Mouse (Mus musculus) forebrain, embryonic 15.5 days (tissue): ENCODE results near the gene Tdrd9. TPM values are rescaled to one million over a fixed set of nuclear protein-coding genes. Genes with fewer than 3 reads are reported as not detected.

Source experiments
- ATAC-seq: fragments of 200-750 bp; cut with Nextera tagmentation; replicated peaks from 2 replicates; pipeline ENCODE4 v1.8.0; 2017; ENCODE audit warnings: mild to moderate bottlenecking, moderate TSS enrichment, moderate library complexity
- H3K27ac ChIP-seq: fragments of 300-500 bp; sonication (generic); replicated peaks from 2 replicates; pipeline ENCODE4 v1.5.1; 2015; ENCODE audit warnings: mild to moderate bottlenecking, inconsistent platforms
- H3K27me3 ChIP-seq: fragments of 300-500 bp; sonication (generic); 2 replicates; pipeline ENCODE4 v1.6.1; 2015; ENCODE audit warnings: inconsistent platforms
- H3K36me3 ChIP-seq: fragments of 300-500 bp; sonication (generic); 2 replicates; pipeline ENCODE4 v1.6.1; 2015; ENCODE audit warnings: mild to moderate bottlenecking, inconsistent platforms
- H3K4me1 ChIP-seq: fragments of 300-500 bp; sonication (generic); 2 replicates; pipeline ENCODE4 v1.6.1; 2015; ENCODE audit warnings: inconsistent platforms
- H3K4me2 ChIP-seq: fragments of 300-500 bp; sonication (generic); replicated peaks from 2 replicates; pipeline ENCODE4 v1.6.1; 2015; ENCODE audit warnings: mild to moderate bottlenecking, inconsistent platforms
- H3K4me3 ChIP-seq: fragments of 300-500 bp; sonication (generic); 2 replicates; pipeline ENCODE4 v1.5.1; 2015; ENCODE audit warnings: mild to moderate bottlenecking, inconsistent platforms
- H3K9ac ChIP-seq: fragments of 300-500 bp; sonication (generic); replicated peaks from 2 replicates; pipeline ENCODE4 v1.6.1; 2015; ENCODE audit warnings: mild to moderate bottlenecking, inconsistent platforms
- H3K9me3 ChIP-seq: fragments of 300-500 bp; sonication (generic); 2 replicates; pipeline ENCODE4 v1.6.1; 2016; ENCODE audit warnings: inconsistent platforms
- WGBS: fragments of 180-500 bp; shearing (Covaris S2); methylation state at CpG from one replicate; pipeline ENCODE4 v1.1.7; 2015; ENCODE audit warnings: mixed read lengths; 5-methylcytosine and 5-hydroxymethylcytosine counted together
- polyA plus RNA-seq: library from polyadenylated mRNA; unstranded; fragments of >200 nt; fragmentation: Nextera tagmentation; extraction: Ambion mirVana; gene quantifications from 2 replicates; pipeline ENCODE4 v1.2.1, GENCODE M21; 2015

The Tdrd9 gene
- polyA plus RNA-seq, 1 experiment from 2014 or later = 0.34 TPM

DNA sequence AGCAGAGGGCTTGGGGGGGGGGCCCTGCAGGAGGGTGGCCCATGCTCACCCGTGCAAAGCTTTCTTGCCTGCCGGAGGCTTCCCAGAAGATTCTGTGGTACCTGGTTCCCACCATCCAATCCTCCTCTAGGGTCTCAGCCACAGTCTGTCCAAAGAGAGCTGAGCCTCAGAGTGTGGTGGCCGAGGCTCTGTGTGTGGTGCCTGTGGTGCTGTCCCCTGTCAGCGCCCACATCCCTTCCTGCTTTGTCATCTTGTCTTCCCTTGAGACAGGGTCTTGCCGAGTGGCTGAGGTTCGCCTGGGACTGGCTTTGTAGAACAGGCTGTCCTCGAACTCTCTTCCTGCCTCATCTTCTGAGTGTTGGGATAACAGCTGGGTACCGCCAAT, 125.4 kb downstream of the Tdrd9 start:
- H3K9ac ChIP-seq = no peak overlapping the region
- ATAC-seq = no peak
- no peak overlapping the region for H3K27ac ChIP-seq
- no peaks in the 10 kb centered on the region for H3K9me3 ChIP-seq
- H3K4me3 ChIP-seq = no peak overlapping the region
- H3K4me2 ChIP-seq = no peak overlapping the region
- 81% methylated on average over 8 of the region's 8 CpGs for WGBS
- H3K4me1 ChIP-seq = no peaks in the 10 kb centered on the region
- no peaks in the 10 kb centered on the region for H3K36me3 ChIP-seq
- no peaks in the 10 kb centered on the region for H3K27me3 ChIP-seq

DNA sequence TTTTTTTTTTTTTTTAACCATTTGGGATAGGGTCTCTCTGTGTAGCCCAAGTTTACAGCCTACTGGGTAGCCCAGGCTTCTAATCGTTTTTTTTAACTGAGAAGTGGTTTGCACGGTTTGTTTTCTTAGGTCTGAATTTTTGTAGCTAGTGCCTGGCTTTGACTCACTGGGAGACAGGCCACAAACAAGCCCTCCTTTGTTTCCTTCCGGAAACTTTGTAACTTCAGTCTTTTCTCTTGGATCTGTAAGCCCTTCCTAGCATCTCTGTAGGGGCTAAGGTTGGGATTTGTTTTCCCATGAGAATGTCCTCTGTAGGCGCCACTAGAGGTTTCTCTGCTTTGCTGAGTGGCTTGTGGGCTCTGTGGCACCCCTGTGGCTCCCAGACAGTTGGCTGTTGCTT, 128.7 kb downstream of the Tdrd9 start:
- no peaks in the 10 kb centered on the region for H3K9me3 ChIP-seq

GRCm38 (mm10) chr12:112101045-112101444, 129.7 kb downstream of the Tdrd9 start:
- H3K4me1 ChIP-seq = no peaks in the 10 kb centered on the region
- no peaks in the 10 kb centered on the region for H3K27me3 ChIP-seq
- H3K27ac ChIP-seq = no peak overlapping the region
- no peaks in the 10 kb centered on the region for H3K36me3 ChIP-seq
- 57% methylated on average over 4 of the region's 4 CpGs for WGBS
- no peak for ATAC-seq
- no peak overlapping the region for H3K4me2 ChIP-seq
- no peaks in the 10 kb centered on the region for H3K9me3 ChIP-seq
- H3K9ac ChIP-seq = no peak overlapping the region
- H3K4me3 ChIP-seq = no peak overlapping the region

More for the DNA sequence above, 128.7 kb downstream of the Tdrd9 start:
- Histone ChIP-seq H3K9ac (no peak overlapping the region), H3K27me3 (no peaks in the 10 kb centered on the region), H3K4me2 (no peak overlapping the region), H3K4me1 (no peaks in the 10 kb centered on the region), H3K36me3 (no peaks in the 10 kb centered on the region), H3K4me3 (no peak overlapping the region), H3K27ac (no peak overlapping the region)
- WGBS = 47% methylated on average over 4 of the region's 4 CpGs
- ATAC-seq = no peak

DNA sequence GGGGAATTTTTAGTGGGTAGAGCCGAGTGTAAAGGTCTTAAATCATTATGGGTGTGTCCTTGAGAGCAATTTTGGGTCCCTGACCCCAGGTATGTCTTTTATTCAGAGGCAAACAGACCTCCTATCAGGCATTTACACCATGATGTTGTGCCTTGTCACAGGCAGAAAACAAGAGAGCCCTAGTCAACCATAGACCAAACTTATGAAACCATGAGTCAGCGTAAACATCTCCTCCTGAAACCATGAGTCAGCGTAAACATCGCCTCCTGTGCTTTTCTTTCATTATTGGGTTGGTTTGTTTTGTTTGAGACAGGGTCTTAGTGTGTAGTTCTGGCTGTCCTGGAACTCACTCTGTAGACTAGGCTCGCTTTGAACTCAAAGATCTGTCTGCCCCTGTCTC, 131.8 kb downstream of the Tdrd9 start:
- no peak for ATAC-seq
- H3K4me1 ChIP-seq = peaks cover 4% of the 10 kb centered on the region; the same call in 1 of the 2 replicates
- no peak overlapping the region for H3K4me3 ChIP-seq
- 87% methylated on average over 5 of the region's 5 CpGs for WGBS
- no peaks in the 10 kb centered on the region for H3K36me3 ChIP-seq
- no peak overlapping the region for H3K4me2 ChIP-seq
- no peak overlapping the region for H3K9ac ChIP-seq
- no peak overlapping the region for H3K27ac ChIP-seq
- H3K9me3 ChIP-seq = no peaks in the 10 kb centered on the region
- no peaks in the 10 kb centered on the region for H3K27me3 ChIP-seq

- WGBS = 90% methylated on average over 11 of the region's 11 CpGs
- Histone ChIP-seq H3K4me3 (no peak overlapping the region), H3K9me3 (no peaks in the 10 kb centered on the region), H3K4me1 (peaks cover 4% of the 10 kb centered on the region; the same call in 1 of the 2 replicates), H3K36me3 (no peaks in the 10 kb centered on the region), H3K4me2 (no peak overlapping the region), H3K9ac (no peak overlapping the region), H3K27ac (no peak overlapping the region), H3K27me3 (no peaks in the 10 kb centered on the region)
- ATAC-seq = no peak
These were observed 133.5 kb downstream of the Tdrd9 start for GRCm38 (mm10) chr12:112104890-112105289.

DNA sequence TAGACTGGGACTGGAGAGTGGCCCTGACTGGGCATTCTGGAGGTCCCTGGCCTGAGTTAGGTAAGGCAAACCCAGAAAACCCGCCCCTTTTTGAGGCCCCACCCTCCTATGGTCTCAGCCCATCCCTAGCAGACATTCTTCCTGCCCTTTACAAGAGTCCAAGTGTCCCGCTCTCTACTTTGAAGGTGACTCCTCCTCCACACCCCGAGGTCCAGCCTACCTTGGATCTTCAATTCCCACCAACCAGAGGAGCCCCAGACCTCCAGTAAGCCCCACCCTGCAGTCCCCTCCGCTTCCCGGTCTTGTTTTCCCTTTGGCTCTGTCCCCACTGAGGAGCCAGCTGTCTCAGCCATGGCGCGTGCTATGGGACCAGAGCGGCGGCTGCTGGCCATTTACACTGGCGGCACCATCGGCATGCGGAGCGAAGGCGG, 135.2 kb downstream of the Tdrd9 start, which contains the start of gene Aspg:
Gene Aspg, plus strand, starts transcription at position 139 of the 431 bp plus-strand sequence.
- Histone ChIP-seq H3K4me3 (no peak within 1 kb of the TSS), H3K4me1 (peaks cover 4% of the 10 kb centered on the region; the same call in 1 of the 2 replicates), H3K4me2 (no peak within 1 kb of the TSS), H3K36me3 (no peaks in the 10 kb centered on the region), H3K9me3 (no peaks in the 10 kb centered on the region), H3K9ac (no peak within 1 kb of the TSS), H3K27ac (no peak within 1 kb of the TSS), H3K27me3 (no peaks in the 10 kb centered on the region)
- ATAC-seq = no peak
- 3% methylated on average over 14 of the region's 14 CpGs for WGBS

GRCm38 (mm10) chr12:112107685-112108084, 136.3 kb downstream of the Tdrd9 start:
- 89% methylated on average over 8 of the region's 8 CpGs for WGBS

GRCm38 (mm10) chr12:112108696-112109445, 137.5 kb downstream of the Tdrd9 start:
- Histone ChIP-seq H3K4me3 (no peak overlapping the region), H3K4me1 (peaks cover 4% of the 10 kb centered on the region; the same call in 1 of the 2 replicates), H3K36me3 (no peaks in the 10 kb centered on the region), H3K4me2 (no peak overlapping the region), H3K27ac (no peak overlapping the region), H3K9me3 (no peaks in the 10 kb centered on the region), H3K9ac (no peak overlapping the region), H3K27me3 (no peaks in the 10 kb centered on the region)
- WGBS = 91% methylated on average over 11 of the region's 11 CpGs
- no peak for ATAC-seq

More at GRCm38 (mm10) chr12:112107685-112108084, 136.3 kb downstream of the Tdrd9 start:
- Histone ChIP-seq H3K27ac (no peak overlapping the region), H3K4me1 (peaks cover 4% of the 10 kb centered on the region; the same call in 1 of the 2 replicates), H3K4me3 (no peak overlapping the region), H3K9ac (no peak overlapping the region), H3K4me2 (no peak overlapping the region), H3K9me3 (no peaks in the 10 kb centered on the region), H3K36me3 (no peaks in the 10 kb centered on the region), H3K27me3 (no peaks in the 10 kb centered on the region)
- no peak for ATAC-seq

GRCm38 (mm10) chr12:112109701-112110100, 138.3 kb downstream of the Tdrd9 start:
- ATAC-seq = no peak
- Histone ChIP-seq H3K27ac (no peak overlapping the region), H3K4me1 (peaks cover 4% of the 10 kb centered on the region; the same call in 1 of the 2 replicates), H3K4me2 (no peak overlapping the region), H3K27me3 (no peaks in the 10 kb centered on the region), H3K4me3 (no peak overlapping the region), H3K9me3 (no peaks in the 10 kb centered on the region), H3K9ac (no peak overlapping the region), H3K36me3 (no peaks in the 10 kb centered on the region)
- 84% methylated on average over 9 of the region's 9 CpGs for WGBS

DNA sequence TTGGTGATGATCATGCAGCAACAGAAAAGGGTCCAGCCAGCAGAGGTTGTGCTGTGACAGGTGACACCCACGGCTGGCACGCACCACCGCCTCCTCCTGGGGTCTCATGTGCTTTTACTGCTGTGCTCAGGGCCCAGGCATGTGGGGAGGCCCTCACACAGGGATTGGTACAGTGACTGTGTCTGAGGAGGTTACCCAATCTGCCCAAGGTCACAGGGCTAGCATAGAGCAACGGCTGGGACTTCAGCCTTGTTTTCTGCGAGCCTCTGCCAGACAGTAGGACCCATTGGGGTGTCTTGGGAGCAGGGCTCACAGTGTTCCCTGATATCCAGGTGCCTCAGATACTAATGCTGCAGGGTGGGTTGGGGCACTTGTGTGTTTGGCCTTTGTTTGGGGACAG, 140.0 kb downstream of the Tdrd9 start:
- Histone ChIP-seq H3K4me1 (peaks cover 4% of the 10 kb centered on the region; the same call in 1 of the 2 replicates), H3K27ac (no peak overlapping the region), H3K4me2 (no peak overlapping the region), H3K9ac (no peak overlapping the region), H3K36me3 (no peaks in the 10 kb centered on the region), H3K9me3 (no peaks in the 10 kb centered on the region), H3K4me3 (no peak overlapping the region), H3K27me3 (no peaks in the 10 kb centered on the region)
- 90% methylated on average over 5 of the region's 5 CpGs for WGBS
- ATAC-seq = no peak

GRCm38 (mm10) chr12:112112235-112112634, 140.9 kb downstream of the Tdrd9 start:
- Histone ChIP-seq H3K9me3 (no peaks in the 10 kb centered on the region), H3K27me3 (no peaks in the 10 kb centered on the region), H3K9ac (no peak overlapping the region), H3K36me3 (no peaks in the 10 kb centered on the region), H3K4me2 (no peak overlapping the region), H3K4me3 (no peak overlapping the region), H3K27ac (no peak overlapping the region), H3K4me1 (no peaks in the 10 kb centered on the region)
- ATAC-seq = no peak
- 92% methylated on average over 6 of the region's 6 CpGs for WGBS

DNA sequence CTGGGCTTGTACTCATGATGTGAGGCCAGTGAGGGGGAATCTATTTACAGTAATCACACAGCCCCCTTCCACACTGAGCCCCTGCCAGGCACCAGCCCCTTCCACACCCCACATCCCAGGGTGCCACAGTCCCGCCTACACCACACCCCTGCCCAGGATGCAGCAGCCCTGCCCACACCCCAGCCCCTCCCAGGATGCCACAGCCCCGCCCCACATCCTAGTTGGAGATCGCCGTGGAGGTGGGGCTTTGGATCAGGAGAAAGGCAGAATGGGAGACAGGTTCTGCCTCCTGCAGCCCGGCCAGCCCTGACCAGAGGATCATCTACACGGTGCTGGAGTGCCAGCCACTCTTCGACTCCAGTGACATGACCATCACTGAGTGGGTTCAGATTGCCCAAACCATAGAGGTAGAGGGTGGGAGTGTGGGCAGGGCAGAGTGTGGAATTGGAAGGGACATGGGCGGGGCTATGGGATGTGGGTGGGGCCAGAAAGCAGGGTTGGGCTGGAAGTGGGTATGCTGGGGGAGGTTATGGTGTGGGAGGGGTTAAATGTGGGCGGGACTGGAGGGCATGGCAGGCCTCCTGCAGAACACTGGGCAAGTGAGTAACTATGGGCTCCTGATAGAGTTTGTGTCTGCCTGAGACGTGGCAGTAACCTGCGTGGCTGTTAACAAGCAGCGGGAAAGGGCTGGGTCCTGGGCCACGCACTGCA, 141.5 kb downstream of the Tdrd9 start:
- H3K9ac ChIP-seq = no peak overlapping the region
- WGBS = 16% methylated on average over 13 of the region's 13 CpGs
- no peak overlapping the region for H3K4me3 ChIP-seq
- H3K27ac ChIP-seq = no peak overlapping the region
- no peaks in the 10 kb centered on the region for H3K27me3 ChIP-seq
- 0 out of 2 replicates have a peak, but pooled peaks have one; percentile 35 for ATAC-seq
- H3K4me2 ChIP-seq = no peak overlapping the region
- H3K36me3 ChIP-seq = no peaks in the 10 kb centered on the region
- no peaks in the 10 kb centered on the region for H3K4me1 ChIP-seq
- H3K9me3 ChIP-seq = no peaks in the 10 kb centered on the region
